Mouse (Mus musculus) cortical plate, adult 2 months (tissue): ENCODE measurements at regions not wholly inside any gene's neighbourhood (a gene's known extent, or its start where the extent isn't known, plus 50 kb on each side); places are given as distances from the start of the nearest gene placed in this dataset.

Experiments used
- H3K27ac ChIP-seq: fragments of 200-500 bp; 2 replicates; pipeline ENCODE4 v1.5.1; 2012; ENCODE audit warnings: low read length, control low read depth, inconsistent platforms; ENCODE audit not compliant: insufficient read depth
- H3K4me1 ChIP-seq: fragments of 200-500 bp; 2 replicates; pipeline ENCODE4 v1.6.1; 2011; ENCODE audit warnings: low read length; ENCODE audit not compliant: control insufficient read depth, insufficient read depth
- H3K4me3 ChIP-seq: fragments of 200-500 bp; 2 replicates; pipeline ENCODE4 v1.5.1; 2011; ENCODE audit warnings: mild to moderate bottlenecking, low read length, control low read depth; ENCODE audit not compliant: insufficient read depth
- CTCF ChIP-seq: fragments of 200-500 bp; IDR thresholded peaks from 2 replicates; pipeline ENCODE4 v1.5.1; 2011; ENCODE audit warnings: mild to moderate bottlenecking, control low read depth, low read length; ENCODE audit not compliant: insufficient read depth; ENCODE audit errors: extremely low read depth
- POLR2A ChIP-seq: fragments of 200-500 bp; IDR thresholded peaks from 2 replicates; pipeline ENCODE4 v1.6.1; 2011; ENCODE audit warnings: mild to moderate bottlenecking, low read length, control low read depth; ENCODE audit not compliant: insufficient read depth; ENCODE audit errors: extremely low read depth

DNA sequence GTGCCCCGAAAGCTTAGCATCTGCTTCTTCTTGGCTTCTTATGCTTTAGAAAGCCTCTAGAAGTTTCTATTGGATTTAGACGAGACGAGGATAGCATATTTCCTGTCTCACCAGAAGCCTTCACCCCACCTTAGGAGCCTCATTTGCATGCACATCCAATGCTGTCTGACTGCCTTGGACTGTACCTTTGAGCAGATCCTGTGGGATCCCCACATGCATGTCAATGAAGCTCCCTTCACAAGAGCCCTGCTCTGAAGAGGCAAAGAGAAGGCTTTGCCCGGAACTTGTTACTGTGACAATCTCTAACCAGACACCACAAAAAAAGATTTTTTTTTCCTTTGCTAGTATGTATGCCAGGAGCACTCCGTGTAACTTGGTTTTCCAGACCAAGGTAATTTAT lies 171.3 kb downstream of the Faxc start:
- TF ChIP-seq POLR2A, result no peak
- no peak for TF ChIP-seq CTCF
- Histone ChIP-seq H3K27ac (no peak overlapping the region), H3K4me3 (no peak overlapping the region), H3K4me1 (peaks cover 2% of the 10 kb centered on the region)

DNA sequence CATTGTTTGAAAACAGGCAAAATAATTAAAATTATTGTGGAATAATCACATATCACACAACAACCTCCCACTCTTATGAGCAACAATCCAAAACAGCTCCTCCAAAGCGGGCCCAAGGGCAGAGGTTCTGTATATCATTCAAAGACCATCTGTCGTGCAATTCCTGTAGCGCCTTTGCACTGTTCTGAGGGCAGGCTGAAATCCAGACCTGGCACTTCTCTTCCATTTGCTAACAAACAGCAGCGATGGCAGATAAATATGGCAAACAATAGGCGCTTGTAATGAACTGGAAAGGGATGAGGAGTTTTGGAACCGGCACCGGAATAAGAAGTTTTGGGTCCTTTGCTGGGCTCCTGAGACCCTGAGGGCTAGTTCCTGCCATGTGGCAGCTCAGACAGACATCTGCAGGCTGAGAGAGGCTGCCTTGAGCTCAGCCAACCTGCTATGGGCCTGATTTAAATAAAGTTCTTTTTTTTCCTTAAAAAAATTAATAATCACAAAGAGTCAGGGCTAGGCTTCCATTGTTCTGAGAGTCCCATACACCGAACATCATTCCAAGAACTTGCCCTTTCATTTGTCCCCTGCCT lies 172.0 kb downstream of the Faxc start:
- TF ChIP-seq POLR2A, result no peak
- TF ChIP-seq CTCF, result no peak
- Histone ChIP-seq H3K4me1 (peaks cover 2% of the 10 kb centered on the region), H3K4me3 (no peak overlapping the region), H3K27ac (no peak overlapping the region)

- H3K4me3 ChIP-seq, result no peak overlapping the region
- no peak overlapping the region for H3K27ac ChIP-seq
- no peak for TF ChIP-seq POLR2A
- no peak for TF ChIP-seq CTCF
- H3K4me1 ChIP-seq, result peaks cover 2% of the 10 kb centered on the region
Measured at GRCm38 (mm10) chr4:22106883-22107282, 175.8 kb downstream of the Faxc start.

GRCm38 (mm10) chr4:22109410-22109809 lies 178.3 kb downstream of the Faxc start:
- H3K27ac ChIP-seq, result no peak overlapping the region
- TF ChIP-seq CTCF (no peak), POLR2A (no peak)
- H3K4me1 ChIP-seq, result peaks cover 2% of the 10 kb centered on the region
- no peak overlapping the region for H3K4me3 ChIP-seq

DNA sequence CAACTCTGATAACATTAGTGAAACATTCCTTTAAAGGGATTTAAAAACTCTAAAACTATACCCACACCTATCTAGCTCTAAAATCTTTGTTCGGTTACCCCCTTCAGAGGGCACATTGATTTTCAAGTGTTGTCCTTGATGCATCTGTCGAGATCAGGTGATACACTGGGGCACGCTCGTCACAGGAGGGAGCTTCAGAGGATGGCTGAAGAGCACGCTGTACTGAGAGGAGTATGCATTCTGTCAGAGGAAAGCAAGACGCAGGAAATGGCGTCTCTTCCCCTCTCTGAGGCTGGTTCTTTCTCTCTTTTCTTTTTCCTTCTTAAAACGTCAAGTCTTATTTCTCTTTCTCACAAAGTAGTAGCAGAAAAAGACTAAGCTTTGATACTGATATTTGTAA lies 179.3 kb downstream of the Faxc start:
- TF ChIP-seq POLR2A, result no peak
- TF ChIP-seq CTCF, result no peak
- Histone ChIP-seq H3K4me1 (peaks cover 2% of the 10 kb centered on the region), H3K27ac (no peak overlapping the region), H3K4me3 (no peak overlapping the region)

DNA sequence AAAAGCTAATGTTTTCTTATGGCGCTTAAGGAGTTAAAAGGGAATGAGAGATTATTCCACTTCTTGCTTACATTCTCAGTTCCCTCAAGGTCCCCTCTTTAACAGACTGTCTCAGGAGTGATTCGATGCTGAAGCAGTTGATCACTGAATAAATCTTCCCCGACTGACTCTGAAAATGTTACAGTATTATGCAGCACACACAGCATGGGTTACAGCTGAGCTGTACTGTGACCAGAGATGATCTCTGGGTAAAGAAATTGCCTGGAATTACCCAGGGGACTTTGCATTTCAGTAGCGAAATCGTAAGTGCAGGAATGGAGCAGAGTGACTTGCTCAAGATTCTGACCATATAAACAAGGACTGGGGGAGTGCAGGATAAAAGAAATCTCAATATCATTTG lies 181.1 kb downstream of the Faxc start:
- no peak for TF ChIP-seq POLR2A
- Histone ChIP-seq H3K4me1 (no peaks in the 10 kb centered on the region), H3K27ac (no peak overlapping the region), H3K4me3 (no peak overlapping the region)

GRCm38 (mm10) chr4:22114451-22114850 lies 183.3 kb downstream of the Faxc start:
- TF ChIP-seq POLR2A (no peak), CTCF (no peak)

DNA sequence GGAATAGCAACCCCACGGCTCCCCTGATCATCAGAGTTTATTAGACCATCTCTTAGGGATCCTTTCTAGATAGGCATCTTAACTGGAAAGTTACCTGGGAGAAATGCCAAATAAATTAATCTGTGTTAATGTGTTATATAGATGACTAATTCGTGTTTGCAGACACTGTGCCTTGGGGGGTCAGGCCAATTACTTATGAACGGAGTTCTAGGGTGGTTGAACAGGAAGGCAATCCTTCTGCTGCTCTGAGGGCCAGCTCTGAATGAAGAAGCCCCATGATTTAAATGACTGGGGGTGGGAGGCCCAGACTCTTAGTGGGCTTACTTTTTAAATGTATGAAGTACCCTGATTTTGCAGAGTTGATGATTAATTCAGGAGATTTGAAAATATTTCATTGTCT lies 188.7 kb downstream of the Faxc start:
- no peaks in the 10 kb centered on the region for H3K4me1 ChIP-seq

More at GRCm38 (mm10) chr4:22114451-22114850, 183.3 kb downstream of the Faxc start:
- Histone ChIP-seq H3K4me1 (no peaks in the 10 kb centered on the region), H3K4me3 (no peak overlapping the region), H3K27ac (no peak overlapping the region)

DNA sequence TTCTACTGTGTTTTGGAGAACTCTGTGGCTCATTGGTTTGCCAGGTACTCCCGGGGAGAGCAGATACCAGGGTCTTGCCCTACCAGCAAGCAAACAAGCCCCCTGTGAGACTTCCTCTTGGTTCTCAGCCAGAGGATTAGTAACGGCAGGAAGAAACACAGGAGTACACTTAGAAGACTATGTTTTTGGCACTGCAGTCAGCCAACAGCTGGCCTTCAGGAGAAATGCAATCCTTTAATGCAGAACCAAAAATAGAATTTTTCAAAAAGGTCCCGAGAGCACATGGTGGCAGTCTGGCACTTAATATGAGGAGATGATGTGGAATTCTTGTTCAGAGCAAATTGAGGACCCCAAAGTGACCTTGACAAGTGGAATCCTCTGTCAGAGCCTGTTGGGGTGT lies 189.8 kb downstream of the Faxc start:
- TF ChIP-seq POLR2A, result no peak
- TF ChIP-seq CTCF, result no peak
- Histone ChIP-seq H3K4me3 (no peak overlapping the region), H3K27ac (no peak overlapping the region), H3K4me1 (no peaks in the 10 kb centered on the region)

More for the DNA sequence above, 188.7 kb downstream of the Faxc start:
- Histone ChIP-seq H3K4me3 (no peak overlapping the region), H3K27ac (no peak overlapping the region)
- TF ChIP-seq POLR2A (no peak), CTCF (no peak)

DNA sequence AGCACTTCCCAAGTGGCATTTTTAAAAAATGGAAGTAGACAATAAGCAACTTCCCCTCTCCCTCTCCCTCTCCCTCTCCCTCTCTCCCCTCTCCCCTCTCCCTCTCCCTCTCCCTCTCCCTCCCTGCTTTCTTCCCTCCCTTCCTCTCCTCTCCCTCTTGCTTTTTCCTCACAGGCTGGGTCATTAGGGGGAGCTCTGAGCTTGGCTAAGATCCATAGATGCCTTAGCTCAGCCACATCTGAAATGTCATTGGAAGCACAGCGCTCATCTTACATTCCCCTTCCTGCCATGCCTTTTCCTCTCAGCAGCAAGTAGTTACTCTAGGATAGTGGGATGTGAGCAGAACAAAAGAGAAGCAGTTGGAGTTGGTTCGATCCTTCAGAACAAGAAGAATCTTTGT lies 190.3 kb downstream of the Faxc start:
- Histone ChIP-seq H3K4me1 (no peaks in the 10 kb centered on the region), H3K27ac (no peak overlapping the region), H3K4me3 (no peak overlapping the region)
- no peak for TF ChIP-seq POLR2A
- 0 out of 2 replicates have a peak, but pooled peaks have one; percentile 2 for TF ChIP-seq CTCF
